Mouse (Mus musculus): ENCODE data around the gene Rock2. TPM values are rescaled to one million over a fixed set of nuclear protein-coding genes. Genes with fewer than 3 reads are reported as not detected.

Gene Rock2
- polyA plus RNA-seq, 1 experiment from 2014 or later, result 10.9 TPM

Other genes with a start within 250 kb of the Rock2 start
- gene Ntsr2, start 241.5 kb upstream of the Rock2 start, polyA plus RNA-seq (2015; fragmentation: Nextera tagmentation; extraction: Ambion mirVana), result not detected in 2 replicates
- 3.8 and 5.4 TPM in 2 replicates for gene Greb1, start 94.0 kb upstream of the Rock2 start, polyA plus RNA-seq (2015; fragmentation: Nextera tagmentation; extraction: Ambion mirVana)
- 28.9 and 29.5 TPM in 2 replicates for gene E2f6, start 83.9 kb upstream of the Rock2 start, polyA plus RNA-seq (2015; fragmentation: Nextera tagmentation; extraction: Ambion mirVana)
- 14.4 and 15.4 TPM in 2 replicates for gene Pqlc3, start 105.5 kb downstream of the Rock2 start, polyA plus RNA-seq (2015; fragmentation: Nextera tagmentation; extraction: Ambion mirVana)
- gene 2410004P03Rik, start 116.8 kb downstream of the Rock2 start, polyA plus RNA-seq (2015; fragmentation: Nextera tagmentation; extraction: Ambion mirVana), result 0.12 and 0.13 TPM in 2 replicates